Mouse (Mus musculus): ENCODE measurements at regions not wholly inside any gene's neighbourhood (a gene's known extent, or its start where the extent isn't known, plus 50 kb on each side); places are given as distances from the start of the nearest gene placed in this dataset.

DNA sequence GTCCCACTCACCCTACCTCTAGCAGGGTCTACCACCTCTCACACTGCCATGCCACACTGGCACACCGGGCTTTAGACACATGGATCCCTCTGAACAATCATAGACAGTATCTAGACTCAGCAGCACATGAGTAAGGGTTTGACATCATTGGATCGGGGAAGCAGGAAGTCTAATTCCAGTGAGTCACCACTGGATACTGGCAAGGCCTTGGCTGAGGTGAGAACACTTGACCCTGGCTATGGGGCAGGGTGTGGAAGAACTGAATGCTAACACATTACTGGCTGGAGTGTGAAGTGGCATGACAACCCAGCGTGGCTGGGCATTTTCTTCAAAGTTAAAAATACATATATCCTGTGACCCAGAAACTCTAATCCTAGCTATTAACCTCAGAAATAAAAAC, 114.4 kb downstream of the H2afy start:
- DNase-seq, result peak in 1 of 2 experiments; percentile 21

DNA sequence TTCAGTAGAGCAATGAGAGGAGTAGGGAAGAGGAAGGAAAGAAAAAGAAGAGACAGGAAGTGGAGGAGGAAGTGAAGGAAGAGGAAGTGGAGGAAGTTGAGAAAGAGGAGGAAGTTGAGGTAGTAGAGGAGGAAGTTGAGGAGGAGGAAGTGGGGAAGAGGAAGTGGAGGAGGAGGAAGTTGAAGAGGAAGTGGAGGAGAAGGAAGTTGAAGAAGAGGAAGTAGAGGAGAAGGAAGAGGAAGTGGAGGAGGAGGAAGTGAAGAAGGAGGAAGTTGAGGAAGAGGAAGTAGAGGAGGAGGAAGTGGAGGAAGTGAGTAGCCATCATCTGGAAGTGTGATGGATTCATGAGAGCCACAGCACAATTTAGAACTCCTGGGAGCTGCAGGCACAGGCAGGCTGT, 122.2 kb downstream of the H2afy start:
- DNase-seq, result no peak

DNA sequence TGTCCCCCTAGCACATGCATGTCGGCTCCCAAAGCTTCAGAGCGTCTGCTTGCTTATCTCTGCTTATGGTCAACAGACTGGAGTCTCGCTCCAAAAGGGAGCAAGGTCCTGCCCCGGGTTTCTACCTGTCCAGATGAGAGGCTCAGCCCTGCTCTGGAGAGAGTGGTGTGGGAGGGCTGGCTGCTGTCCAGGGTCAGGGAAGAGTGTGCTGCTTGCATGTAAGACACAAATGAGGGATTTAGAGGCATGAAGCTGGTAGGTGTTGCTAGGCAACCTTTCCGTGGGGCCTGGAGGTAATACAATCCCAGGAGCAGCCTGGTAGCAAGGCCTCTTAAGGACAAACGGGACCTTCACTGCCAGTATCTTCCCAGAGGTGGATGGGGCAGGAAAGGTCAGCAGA, 125.7 kb downstream of the H2afy start:
- no peak for DNase-seq

DNA sequence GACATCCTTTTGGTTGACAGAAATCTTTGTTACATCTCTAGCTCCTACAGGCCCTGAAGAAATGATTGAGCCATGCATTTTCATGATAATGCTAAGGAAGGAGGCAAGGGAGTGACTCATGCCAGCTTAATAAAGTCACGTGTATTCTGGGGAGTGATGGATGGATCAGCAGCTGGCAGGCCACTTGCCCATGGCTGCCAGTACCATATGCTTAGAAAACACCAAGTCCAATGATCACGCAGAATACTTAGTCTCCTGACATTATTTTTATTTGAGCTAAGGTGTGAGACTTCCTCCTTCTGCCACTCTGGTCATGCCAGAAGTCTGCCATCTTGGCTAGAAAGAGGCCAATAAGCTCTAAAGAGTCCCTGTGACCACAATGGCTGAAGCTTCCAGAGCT, 129.3 kb downstream of the H2afy start:
- DNase-seq, result no peak

DNA sequence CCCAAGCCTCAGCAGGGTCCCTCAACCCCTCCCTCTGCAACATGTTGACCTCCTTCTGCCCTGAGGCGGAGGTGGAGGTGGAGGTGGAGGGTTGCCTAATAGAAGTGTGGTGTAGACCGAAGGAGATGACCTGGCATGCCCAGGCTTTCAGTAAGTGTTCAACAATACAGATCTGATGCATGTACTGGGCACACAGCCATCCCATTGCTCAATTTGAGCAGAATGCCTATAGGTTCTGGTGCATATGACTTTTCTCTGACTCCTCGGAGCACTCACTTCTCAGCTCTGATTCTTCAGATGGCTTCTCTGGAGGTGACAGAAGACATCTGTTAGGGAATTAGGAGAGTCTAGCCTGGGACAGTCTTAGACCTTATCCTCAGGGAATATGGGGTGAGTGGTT, 130.4 kb downstream of the H2afy start:
- peak in 1 of 2 experiments; percentile 17 for DNase-seq

DNA sequence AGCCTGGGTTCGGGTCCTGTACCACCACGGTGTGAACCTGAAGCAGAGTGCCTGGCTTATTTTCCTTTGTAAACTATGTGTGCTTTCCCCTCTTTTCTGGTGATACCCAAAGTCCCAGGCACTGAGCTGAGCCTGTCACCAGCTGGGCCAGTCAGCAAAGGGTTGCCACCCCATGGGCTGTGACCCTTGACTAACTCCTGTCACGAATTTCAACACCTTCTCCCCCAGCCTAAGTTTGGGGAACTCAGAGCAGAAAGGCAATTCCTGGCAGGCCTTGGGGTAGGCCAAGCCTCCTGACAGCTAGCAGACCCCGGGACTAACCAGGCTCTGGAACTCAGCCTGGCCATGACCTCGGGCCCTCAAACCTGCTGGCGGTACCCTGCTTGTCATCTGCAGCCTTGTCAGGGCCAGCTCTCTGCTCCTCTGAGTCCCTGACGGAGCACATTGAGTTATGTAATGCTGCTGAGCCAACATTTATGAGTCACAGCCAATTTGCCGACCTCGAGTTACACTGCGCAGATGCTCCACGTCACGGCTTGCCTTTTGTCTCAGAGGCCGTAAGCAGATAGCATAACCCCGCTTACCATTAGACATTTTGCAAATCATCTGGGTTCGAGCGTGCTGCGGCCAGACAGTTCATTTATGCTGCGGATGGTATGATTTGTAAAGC, 132.3 kb downstream of the H2afy start:
- DNase-seq, result peak; percentile 43 to 55

DNA sequence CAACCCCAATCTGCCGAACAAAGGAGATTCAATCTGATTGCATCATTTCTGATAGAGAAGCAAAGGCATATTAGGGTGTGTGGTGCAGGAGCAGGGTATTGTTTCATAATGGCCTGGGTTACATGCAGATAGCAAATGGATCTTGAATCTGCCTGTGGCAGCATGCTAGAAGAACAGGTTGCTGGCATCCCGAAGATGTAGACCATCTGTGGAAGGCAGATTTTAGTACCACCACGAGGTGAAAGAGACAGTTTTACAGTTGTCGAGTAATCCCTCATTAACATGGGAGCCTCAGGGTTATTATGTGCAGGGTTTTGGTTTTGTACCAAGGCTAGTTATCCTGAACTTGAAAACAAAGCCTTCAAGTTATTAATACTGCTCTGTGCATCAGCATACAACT, 140.9 kb downstream of the H2afy start:
- no peak for DNase-seq

DNA sequence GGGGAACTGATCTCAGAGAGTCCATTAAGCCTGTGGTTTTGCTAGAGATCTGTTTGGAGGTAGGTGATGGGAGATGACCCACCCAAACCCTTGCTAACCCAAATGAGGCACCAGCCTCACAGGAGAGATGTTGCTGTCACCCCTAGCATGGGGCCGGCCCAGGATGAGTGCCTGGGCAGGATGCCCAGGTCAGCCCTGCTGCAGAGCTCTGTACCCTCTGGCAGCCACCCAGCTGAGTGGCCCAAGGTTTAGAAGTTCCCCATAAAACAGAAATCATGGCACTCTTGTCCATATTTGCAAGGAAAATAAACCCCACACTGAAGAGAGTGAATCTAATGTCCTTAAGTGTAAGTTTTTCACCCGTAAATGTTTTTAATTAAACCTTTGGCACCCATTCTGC, 141.7 kb downstream of the H2afy start:
- peak in 1 of 2 experiments; percentile 23 for DNase-seq

DNA sequence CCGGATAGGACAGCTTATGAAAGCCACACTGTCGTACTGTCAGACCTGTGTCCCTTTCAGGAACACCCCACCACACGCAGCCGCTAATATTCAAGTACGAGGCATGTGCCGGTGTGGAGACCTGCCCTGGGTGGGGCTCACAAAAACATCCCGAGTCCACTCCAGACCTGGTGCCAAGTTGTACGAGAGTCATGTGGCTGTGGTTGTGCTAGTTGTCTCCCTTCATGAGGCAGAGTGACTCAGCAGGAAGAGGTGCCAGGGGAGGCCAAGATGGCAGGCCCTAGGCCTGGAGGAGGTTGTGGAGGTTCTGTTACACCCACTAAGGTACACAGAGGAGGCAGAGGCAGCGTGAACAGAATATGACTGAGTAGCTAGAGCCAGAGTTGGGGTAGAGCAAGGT, 143.5 kb downstream of the H2afy start:
- peak in 1 of 2 experiments; percentile 23 for DNase-seq

DNA sequence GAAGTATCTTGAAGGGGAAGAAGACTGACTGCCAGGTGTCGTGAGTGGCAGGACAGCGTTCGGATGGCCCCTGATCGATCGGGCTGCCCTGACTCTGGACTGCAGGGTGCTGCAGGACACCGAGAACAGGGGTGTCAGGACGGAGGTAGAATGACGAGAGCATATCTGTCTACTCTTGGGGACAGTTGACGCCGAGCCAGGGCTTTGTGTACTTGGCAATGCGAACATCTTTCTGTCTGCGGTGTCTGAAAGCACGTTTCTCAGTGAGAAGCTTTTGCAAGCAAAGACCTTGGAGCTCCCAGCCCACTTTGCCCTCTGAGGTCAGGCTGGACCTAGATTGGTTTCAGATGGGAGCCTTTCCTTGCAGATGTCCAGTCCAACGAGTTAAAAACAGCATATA, 144.9 kb downstream of the H2afy start:
- peak in 1 of 2 experiments; percentile 18 for DNase-seq

DNA sequence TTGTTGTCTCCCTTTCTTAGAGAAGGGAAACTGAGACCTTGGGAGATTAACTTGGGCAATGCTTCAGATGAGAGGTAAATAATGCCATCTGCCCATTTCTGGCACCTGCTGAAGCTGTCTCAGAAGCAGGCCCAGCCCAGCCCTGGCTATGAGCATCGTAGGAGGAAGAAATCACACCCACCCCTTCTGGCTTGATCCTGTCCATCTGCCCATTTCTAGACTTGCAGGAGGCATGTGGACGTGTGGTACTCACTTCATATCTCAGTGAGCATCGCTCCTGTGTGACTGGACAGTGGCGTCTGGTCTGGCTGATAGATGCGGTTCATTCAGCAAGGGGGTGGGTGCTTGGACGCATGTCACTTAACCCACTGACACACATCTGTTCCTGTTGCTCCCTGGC, 146.0 kb downstream of the H2afy start:
- DNase-seq, result no peak

DNA sequence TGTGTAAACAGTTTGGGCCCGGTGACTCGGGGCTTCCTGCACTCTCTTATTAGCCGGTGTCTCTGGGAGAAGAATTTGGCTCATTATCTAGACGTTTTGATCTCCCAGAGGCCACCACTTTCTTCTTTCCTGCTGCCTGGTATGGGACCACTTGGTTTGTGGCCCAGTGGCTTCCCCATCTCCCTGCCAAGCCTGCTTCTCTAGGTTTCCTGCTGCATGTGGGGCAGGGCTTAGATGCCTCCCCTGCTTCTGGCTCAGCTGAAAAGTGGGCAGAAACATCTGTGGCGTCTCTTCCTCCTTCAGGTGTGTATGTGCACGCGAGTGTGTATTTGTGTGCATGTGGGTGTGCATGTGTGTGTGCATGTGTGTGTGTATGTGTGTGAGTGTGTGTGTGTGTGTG, 146.8 kb downstream of the H2afy start:
- DNase-seq, result no peak

DNA sequence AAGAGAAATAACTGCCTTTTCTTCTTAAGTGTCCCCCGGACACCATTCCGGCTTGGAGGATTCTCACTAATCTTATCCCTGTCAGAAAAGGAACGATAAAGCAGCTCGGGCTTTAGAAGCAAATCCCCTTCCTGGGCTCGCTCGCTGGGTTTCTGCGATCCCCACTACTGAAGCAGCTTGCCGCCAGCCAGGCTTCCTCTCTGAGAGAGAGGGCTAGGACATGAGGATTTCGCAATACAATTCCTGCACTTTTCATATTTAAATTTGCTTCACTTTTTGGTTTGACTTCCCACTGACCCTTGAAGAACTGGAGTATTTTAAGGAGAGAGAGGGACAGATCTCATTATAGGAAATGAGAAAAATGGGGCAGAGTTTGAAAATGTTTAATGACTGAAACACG, 149.4 kb upstream of the Pitx1 start:
- DNase-seq, result no peak

DNA sequence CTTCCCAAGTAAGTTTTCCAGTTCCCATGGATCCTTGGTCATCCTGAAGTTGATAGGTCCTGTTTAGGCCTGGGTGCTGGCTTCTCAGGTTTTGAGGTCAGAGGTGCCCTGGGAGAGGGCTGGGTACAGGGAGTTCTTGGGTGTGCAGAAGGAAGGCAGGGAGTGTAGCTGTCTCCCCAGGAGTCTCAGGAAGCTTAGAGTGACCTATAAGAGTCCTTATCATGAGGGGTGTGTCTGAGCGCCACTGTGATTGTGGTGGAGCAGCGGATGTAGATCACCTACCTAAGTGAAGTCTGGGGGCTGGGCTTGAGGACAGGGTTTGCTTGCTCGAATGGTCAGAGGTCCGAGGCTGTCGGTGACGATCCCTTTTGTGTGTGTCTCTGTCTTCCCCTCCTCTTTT, 148.8 kb upstream of the Pitx1 start:
- DNase-seq, result no peak

DNA sequence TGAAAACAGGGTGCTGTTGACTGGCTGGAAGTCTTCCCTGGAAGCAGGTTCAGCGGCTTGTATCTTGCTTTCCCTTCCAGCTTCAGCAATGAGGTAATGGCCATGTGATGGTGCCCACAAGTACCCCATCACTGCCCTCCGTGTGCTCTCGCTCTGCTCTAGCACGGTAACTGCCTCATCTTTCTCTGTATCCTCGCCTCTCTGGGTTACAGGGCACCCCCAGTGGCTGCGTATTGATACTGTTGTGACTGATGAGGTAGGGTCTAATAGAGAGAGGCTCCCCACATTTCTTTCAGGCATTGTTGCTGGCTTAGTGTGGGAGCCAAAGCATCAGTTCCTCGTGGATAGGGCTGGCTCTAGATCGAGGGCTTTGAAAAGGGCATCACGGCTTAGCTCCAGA, 147.9 kb upstream of the Pitx1 start:
- peak in 1 of 2 experiments; percentile 2 for DNase-seq

DNA sequence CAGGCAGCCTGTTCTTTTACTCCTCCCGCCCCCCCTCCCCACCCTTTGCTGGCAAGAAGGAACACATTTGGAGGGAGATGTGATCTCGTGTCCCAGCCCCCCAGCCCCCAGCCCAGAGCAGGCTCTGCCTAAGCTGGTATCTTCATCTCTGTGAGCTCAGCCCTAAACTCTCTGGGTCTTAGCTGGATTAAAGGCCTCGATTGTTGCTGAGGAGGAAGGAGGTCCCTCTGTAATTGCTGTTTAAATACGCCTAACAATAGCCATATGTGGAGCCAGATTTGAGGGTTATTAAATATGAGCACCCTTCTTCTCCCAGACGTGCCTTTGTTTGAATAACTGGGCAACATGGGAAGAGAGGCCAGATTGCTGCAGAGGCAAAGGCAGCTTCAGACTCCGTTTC, 145.0 kb upstream of the Pitx1 start:
- DNase-seq, result peak in 1 of 2 experiments; percentile 4

DNA sequence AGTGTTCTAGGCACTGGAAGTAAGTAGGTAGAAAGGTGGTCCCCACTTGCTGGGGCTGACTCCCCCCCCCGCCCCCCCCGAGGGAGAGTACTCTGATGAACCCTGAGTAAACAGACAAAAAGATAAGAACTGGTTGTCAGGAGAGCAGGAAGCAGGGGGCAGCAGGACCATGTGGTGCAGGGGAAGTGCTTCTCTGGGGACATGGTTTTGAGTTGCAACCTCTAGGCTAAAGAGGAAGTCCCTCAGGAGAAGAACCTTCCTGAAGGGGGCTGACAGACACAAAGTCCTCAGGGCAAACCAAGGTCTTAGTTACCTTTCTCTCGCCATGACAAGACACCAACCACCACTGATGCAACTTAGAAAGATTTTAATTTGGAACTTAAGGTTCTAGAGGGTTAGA, 141.9 kb upstream of the Pitx1 start:
- DNase-seq, result peak in 1 of 2 experiments; percentile 1

DNA sequence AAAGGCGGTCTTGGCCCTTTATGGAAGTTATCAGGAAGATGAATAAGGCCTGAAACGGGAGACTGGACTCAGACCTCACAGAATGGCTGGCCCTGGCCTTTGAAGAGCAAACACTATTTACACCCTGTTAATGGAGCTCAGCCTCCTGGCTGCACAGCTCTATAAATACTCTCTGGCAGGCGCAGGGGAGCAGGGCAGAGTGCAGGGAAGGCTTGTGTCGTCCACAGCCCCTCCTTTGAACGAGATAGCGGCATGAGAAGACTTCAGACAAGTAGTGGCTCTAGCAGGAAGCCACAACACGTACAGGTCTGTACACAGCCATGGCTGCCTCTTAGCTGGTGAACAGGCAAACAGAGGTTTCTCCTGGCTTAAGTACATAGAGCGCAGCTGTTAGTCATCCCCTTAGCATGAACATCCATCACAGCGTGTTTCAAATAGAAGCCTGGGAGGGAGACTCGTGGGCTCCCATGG, 141.0 kb upstream of the Pitx1 start:
- DNase-seq, result peak in 1 of 2 experiments; percentile 28

DNA sequence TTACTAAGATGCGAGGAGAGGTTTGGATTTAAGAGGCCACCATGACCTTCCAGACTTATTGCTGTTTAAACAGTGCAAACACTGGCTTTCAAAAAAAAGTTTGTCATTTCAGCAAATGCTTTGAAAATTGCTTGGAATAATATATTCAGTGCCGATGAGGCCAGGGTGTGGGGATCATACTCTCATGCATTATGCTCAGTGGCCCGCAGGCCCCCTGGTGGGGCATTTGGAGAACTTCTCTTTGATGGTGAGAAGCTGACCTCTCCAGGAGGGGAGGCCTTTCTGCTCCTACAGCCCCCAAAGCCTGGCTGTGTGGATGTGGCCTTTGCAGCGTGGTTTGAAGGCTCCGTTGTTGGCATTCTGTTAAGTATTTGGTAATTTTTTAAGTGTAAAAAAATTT, 138.1 kb upstream of the Pitx1 start:
- DNase-seq, result peak in 1 of 2 experiments; percentile 18

DNA sequence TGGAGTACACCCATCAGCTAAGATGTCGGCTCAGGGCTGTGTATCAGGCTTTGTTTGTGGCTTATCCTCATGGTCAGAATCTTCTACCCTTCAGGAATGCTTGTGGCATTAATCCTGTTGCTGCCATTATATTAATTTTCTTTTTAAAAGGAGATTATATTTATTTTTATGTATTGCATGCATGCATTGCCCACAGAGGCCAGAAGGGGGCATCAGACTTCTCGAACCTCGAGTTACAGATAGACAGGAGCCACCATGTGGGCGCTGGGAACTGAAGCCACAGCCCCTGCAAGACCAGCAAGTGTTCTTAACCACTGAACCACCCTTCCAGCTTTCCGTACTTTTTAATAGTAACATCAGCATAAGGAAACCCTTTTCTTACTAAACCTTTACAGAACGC, 134.7 kb upstream of the Pitx1 start:
- DNase-seq, result peak in 1 of 2 experiments; percentile 9

DNA sequence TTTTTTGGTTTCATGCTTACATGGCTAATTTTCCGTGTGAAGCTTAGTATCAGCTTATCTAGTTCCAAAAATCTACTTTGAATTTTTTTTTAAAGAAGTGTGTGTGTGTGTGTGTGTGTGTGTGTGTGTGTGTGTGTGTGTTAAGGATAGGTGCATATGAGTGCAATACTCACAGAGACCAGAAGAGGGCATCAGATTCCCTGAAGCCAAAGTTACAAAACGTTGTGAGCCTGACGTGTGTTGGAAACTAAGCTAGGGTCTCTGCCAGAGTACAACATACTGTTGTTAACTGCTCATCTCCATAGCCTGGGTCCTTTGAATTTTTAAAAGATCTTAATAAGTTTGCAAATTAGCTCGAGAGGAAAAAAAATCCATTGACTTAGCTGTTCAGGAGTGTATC, 133.5 kb upstream of the Pitx1 start:
- no peak for DNase-seq

DNA sequence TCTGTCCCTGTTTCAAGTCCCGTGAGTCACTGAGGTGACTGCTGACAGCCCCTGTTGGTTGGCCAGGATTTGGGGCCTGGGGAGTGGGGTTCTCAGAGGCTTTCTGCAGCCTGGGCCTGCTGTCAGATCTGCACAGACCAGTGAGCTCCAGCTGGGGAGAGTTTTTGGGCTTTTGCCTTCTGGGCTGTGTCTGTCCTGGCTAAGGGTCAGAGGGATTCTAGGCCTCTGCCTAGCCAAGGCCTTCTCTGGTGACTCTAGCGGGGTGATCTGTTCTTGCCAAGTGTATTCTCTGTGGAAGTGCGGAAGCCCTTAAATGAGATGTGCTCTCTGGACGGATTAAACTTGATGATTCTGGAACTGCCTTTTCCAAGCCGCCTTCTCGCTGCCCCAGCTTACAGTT, 131.2 kb upstream of the Pitx1 start:
- DNase-seq, result no peak

DNA sequence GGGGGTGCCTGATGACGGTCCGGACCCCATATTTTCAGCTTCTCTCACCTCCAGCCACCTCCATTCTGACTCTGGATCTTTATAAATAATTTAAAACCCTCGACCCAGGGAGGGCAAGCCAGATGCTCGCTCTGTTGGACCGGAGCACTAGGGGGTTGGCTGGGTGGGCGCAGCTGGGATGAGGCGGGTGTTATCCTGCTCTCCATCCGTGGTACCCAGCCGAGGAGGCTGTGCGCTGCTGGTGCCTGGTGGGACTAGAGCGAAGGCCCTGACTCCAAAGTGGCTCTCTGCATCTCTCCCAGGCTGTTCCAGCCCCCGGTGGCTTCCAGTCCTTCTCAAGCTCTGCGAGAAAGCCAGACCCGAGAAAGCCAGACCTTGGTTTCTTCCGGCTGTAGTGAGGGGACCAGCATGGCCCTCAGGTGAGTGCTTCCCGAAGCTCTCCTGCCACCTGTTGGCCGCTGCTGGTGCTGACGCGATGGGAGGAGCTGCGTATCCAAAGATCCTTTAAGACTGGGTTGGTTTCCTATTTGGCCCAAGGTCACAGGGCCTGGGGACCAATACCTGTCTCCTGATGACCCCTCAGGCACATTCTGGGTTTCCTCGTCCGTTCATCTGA, 127.1 kb upstream of the Pitx1 start:
- DNase-seq, result peak; percentile 71 to 80

DNA sequence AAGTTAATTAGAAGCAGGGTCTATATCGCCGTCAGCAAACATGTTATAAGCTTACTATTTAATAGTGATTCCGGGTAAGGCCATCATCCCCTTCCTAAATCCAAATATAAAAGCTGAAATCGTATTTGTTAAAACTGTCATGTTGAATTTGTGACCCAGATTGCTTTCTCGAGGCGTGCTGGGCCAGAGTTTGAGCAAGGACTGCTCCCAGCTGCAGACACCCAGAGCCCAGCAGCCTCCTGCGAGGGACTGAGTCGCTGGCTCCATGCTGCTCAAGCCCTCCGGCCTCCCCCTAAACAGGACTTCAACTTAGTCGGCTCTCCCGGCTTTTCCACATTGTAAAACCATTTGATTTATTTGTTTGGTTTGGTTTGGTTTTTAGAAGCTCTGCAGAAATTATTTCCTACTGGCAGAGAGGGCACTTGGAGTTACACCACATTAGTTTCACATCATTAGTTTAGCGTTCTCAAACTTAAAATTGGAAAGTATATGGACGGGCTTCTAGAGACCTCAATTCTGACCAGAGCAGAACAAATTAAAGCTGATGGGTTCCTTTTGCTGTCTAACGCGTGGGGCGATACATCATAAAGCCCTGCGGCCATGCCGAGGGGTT, 126.4 kb upstream of the Pitx1 start:
- no peak for DNase-seq

All from lung, postnatal 4 days (tissue).